Mouse (Mus musculus): ENCODE results near the gene Slit1. TPM values are rescaled to one million over a fixed set of nuclear protein-coding genes. Genes with fewer than 3 reads are reported as not detected.

The Slit1 gene
- total and polyA plus RNA-seq, 3 experiments: 0.16 to 0.30 TPM; not detected in 1

DNA sequence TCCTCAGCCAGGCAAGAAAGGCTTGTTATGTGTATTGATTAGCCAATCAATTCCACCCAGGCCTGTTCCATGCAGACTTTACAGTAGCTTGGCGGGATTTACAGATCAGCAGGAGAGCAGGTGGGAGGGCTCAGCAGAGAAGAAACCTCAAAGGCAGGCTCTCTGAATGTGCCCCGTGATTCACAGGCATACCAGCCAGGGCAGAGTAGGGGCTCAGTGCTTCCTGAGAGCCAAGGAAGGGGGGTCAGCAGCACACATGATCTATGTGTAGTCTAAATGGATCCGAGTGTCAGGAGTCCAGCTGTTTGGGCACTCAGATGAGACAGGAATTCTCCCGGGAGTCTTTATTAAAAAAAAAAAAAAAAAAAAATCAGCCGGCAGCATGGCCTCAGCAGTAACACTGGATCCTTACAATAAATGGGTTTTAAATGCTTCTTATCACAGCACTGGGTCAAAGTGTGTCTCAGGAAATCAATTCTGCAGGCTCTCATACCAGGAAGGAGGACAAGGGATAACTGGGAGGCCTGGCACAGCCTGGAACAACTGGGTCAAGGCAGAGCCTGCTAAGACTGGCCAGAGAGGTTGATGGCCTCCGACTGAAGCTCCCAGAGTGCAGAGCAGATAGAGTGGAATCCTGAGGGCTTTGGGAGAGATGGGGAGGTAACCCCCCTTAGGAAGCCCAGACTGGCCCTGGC, 88.2 kb downstream of the Slit1 start:
- no peak for TF ChIP-seq MEF2A (IDR thresholded peaks at IDR 0.05; ENCODE audit: borderline replicate concordance, low read depth, low read length)
- TF ChIP-seq SMC3 (IDR thresholded peaks at IDR 0.05; ENCODE audit: low read depth, low read length): no peak
- TF ChIP-seq CHD2 (IDR thresholded peaks at IDR 0.05; ENCODE audit: low read length): no peak
- TF ChIP-seq UBTF (IDR thresholded peaks at IDR 0.05; ENCODE audit: low read depth, low read length): no peak
- TF ChIP-seq POLR2AphosphoS2 (IDR thresholded peaks at IDR 0.05; ENCODE audit: low read depth, low read length): no peak
- no peak for TF ChIP-seq PAX5 (IDR thresholded peaks at IDR 0.05; ENCODE audit: low read length)
- Histone ChIP-seq H3K4me2 (ENCODE audit: insufficient read depth, low read depth, poor library complexity, severe bottlenecking) (no peak overlapping the region), H3K9ac (ENCODE audit: insufficient read depth, low read depth) (no peak overlapping the region), H3K4me3 (replicated peaks in 1 of 3; ENCODE audit: low read depth in 2 of 3, low read length in 2 of 3, poor library complexity in 1 of 3) (no peak overlapping the region), H3K27ac (ENCODE audit: insufficient read depth, low read depth) (no peak overlapping the region), H3K27me3 (replicated peaks) (peaks cover 56% of the 10 kb centered on the region), H3K79me2 (replicated peaks; ENCODE audit: control insufficient read depth, extremely low read depth, insufficient read depth, poor library complexity, severe bottlenecking) (no peaks in the 10 kb centered on the region), H3K36me3 (replicated peaks in 1 of 2; ENCODE audit: control insufficient read depth in 1 of 2, insufficient read depth in 1 of 2, low read length in 1 of 2) (no peaks in the 10 kb centered on the region), H3K9me3 (replicated peaks; ENCODE audit: low read length) (no peaks in the 10 kb centered on the region), H3K4me1 (ENCODE audit: control insufficient read depth in 1 of 2, insufficient read depth in 2 of 2) (peaks cover 6 to 21% of the 10 kb centered on the region in 2 experiments)
- no peak for DNase-seq (ENCODE audit: extremely low read depth)
- dilution Hi-C loops (cut with MboI; ENCODE audit: extremely low pct_ligation_motif_present, extremely low pct_unique_long_range_greater_than_20kb, low sequenced_read_pairs): no loop called here
- in situ Hi-C loops (cut with MboI; ENCODE audit: low pct_ligation_motif_present, low pct_unique_long_range_greater_than_20kb, low sequenced_read_pairs): loop anchor here (5.0 kb wide), 1 partner anchor 102 kb away; no protein-coding TSS in a partner anchor

DNA sequence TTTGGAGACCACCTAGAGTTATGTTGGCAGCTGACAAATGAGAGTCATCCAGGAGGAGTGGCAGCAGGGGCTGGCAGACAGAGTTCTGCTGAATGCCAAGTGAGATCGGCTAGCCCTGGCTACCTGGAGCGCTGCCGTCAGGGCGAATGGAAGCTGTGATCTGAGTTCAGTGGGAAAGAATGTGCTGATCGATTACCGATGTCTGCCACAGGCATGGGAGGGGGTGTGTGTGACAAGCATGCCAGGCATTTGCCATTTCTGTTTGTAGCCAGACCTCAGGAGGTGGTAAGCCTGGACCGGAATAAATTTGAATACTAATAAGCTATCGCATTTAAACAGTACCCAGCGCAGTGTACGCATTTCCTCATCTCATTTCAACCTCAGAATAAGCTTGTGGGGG, 91.5 kb downstream of the Slit1 start:
- peak; percentile 22 for DNase-seq (ENCODE audit: extremely low read depth)
- TF ChIP-seq CTCF (conservative IDR thresholded peaks at IDR 0.05 in 1 of 2, IDR thresholded peaks at IDR 0.05 in 1 of 2; ENCODE audit: low read depth in 2 of 2, low read length in 2 of 2) (no peak), ZMIZ1 (IDR thresholded peaks at IDR 0.05; ENCODE audit: low read depth, low read length) (no peak), KAT2A (IDR thresholded peaks at IDR 0.05; ENCODE audit: insufficient replicate concordance, low read length) (no peak)
- H3K9ac ChIP-seq (ENCODE audit: insufficient read depth, low read depth): no peak overlapping the region
- no peaks in the 10 kb centered on the region for H3K36me3 ChIP-seq (replicated peaks in 1 of 2; ENCODE audit: control insufficient read depth in 1 of 2, insufficient read depth in 1 of 2, low read length in 1 of 2)
- H3K79me2 ChIP-seq (replicated peaks; ENCODE audit: control insufficient read depth, extremely low read depth, insufficient read depth, poor library complexity, severe bottlenecking): no peaks in the 10 kb centered on the region
- no peak overlapping the region for H3K4me2 ChIP-seq (ENCODE audit: insufficient read depth, low read depth, poor library complexity, severe bottlenecking)
- in situ Hi-C loops (cut with MboI; ENCODE audit: low pct_ligation_motif_present, low pct_unique_long_range_greater_than_20kb, low sequenced_read_pairs): no loop called here
- dilution Hi-C loops (cut with MboI; ENCODE audit: extremely low pct_ligation_motif_present, extremely low pct_unique_long_range_greater_than_20kb, low sequenced_read_pairs): no loop called here
- no peaks in the 10 kb centered on the region for H3K9me3 ChIP-seq (replicated peaks; ENCODE audit: low read length)
- H3K4me3 ChIP-seq (replicated peaks in 1 of 3; ENCODE audit: low read depth in 2 of 3, low read length in 2 of 3, poor library complexity in 1 of 3): no peak overlapping the region
- no peak overlapping the region for H3K27ac ChIP-seq (ENCODE audit: insufficient read depth, low read depth)
- H3K4me1 ChIP-seq (ENCODE audit: control insufficient read depth in 1 of 2, insufficient read depth in 2 of 2): peaks cover 7 to 29% of the 10 kb centered on the region in 2 experiments
- peaks cover 37% of the 10 kb centered on the region for H3K27me3 ChIP-seq (replicated peaks)

DNA sequence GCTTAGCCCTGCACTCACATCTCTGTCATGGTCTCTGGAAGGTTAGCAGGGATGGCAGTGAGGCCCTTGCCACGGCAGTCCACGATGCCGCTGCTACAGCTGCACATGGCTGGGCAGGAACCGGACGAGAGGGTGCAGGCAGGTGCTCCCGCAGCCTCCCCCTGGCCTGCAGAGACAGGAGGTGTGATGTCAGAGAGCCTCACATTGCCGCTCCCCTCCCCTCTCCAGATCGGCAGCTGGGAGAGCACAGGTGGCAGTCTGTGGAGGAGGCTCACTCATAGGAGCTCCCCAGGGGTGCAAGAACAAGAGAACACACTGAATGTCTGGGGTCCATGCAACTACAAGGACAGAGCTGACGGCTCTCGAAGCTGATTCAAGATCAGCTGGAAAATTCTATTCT, 94.1 kb downstream of the Slit1 start:
- in situ Hi-C loops (cut with MboI; ENCODE audit: low pct_ligation_motif_present, low pct_unique_long_range_greater_than_20kb, low sequenced_read_pairs): no loop called here

More for the DNA sequence above, 94.1 kb downstream of the Slit1 start:
- Histone ChIP-seq H3K79me2 (replicated peaks; ENCODE audit: control insufficient read depth, extremely low read depth, insufficient read depth, poor library complexity, severe bottlenecking) (no peaks in the 10 kb centered on the region), H3K4me3 (replicated peaks in 1 of 3; ENCODE audit: low read depth in 2 of 3, low read length in 2 of 3, poor library complexity in 1 of 3) (no peak overlapping the region), H3K27ac (ENCODE audit: insufficient read depth, low read depth) (no peak overlapping the region), H3K36me3 (replicated peaks in 1 of 2; ENCODE audit: control insufficient read depth in 1 of 2, insufficient read depth in 1 of 2, low read length in 1 of 2) (no peaks in the 10 kb centered on the region), H3K4me2 (ENCODE audit: insufficient read depth, low read depth, poor library complexity, severe bottlenecking) (no peak overlapping the region), H3K9ac (ENCODE audit: insufficient read depth, low read depth) (no peak overlapping the region), H3K4me1 (ENCODE audit: control insufficient read depth in 1 of 2, insufficient read depth in 2 of 2) (peaks cover 7 to 35% of the 10 kb centered on the region in 2 experiments), H3K9me3 (replicated peaks; ENCODE audit: low read length) (peaks cover 6% of the 10 kb centered on the region), H3K27me3 (replicated peaks) (peaks cover 35% of the 10 kb centered on the region)
- DNase-seq (ENCODE audit: extremely low read depth): no peak
- dilution Hi-C loops (cut with MboI; ENCODE audit: extremely low pct_ligation_motif_present, extremely low pct_unique_long_range_greater_than_20kb, low sequenced_read_pairs): no loop called here
- TF ChIP-seq ELF1 (IDR thresholded peaks at IDR 0.05; ENCODE audit: low read depth, low read length): no peak
- no peak for TF ChIP-seq UBTF (IDR thresholded peaks at IDR 0.05; ENCODE audit: low read depth, low read length)
- TF ChIP-seq SMC3 (IDR thresholded peaks at IDR 0.05; ENCODE audit: low read depth, low read length): no peak
- TF ChIP-seq IRF4 (IDR thresholded peaks at IDR 0.05; ENCODE audit: low read depth, low read length): no peak
- no peak for TF ChIP-seq RCOR1 (conservative IDR thresholded peaks at IDR 0.05; ENCODE audit: low read depth, low read length)

Data from CH12.LX (cell line).